Mouse (Mus musculus) intestine, embryonic 14.5 days (tissue): ENCODE data around the gene Rmdn3. TPM values are rescaled to one million over a fixed set of nuclear protein-coding genes. Genes with fewer than 3 reads are reported as not detected.

Experiments used
- ATAC-seq: fragments of 200-750 bp; cut with Nextera tagmentation; replicated peaks from 2 replicates; pipeline ENCODE4 v1.8.0; 2017; ENCODE audit warnings: low read depth, moderate number of reproducible peaks, moderate TSS enrichment, moderate library complexity; ENCODE audit not compliant: low FRiP score, low TSS enrichment
- DNase-seq: peaks from one replicate; pipeline ENCODE4 v3.0.0-alpha.2; 2018; ENCODE audit warnings: low spot score
- H3K27ac ChIP-seq: fragments of 300-500 bp; sonication (generic); 2 replicates; pipeline ENCODE4 v1.5.1; 2014; ENCODE audit warnings: low read depth, mild to moderate bottlenecking, control low read depth
- H3K27me3 ChIP-seq: fragments of 300-500 bp; sonication (generic); replicated peaks from 2 replicates; pipeline ENCODE4 v1.6.1; 2014; ENCODE audit warnings: low read length, control low read depth; ENCODE audit not compliant: control insufficient read depth, insufficient read depth
- H3K36me3 ChIP-seq: fragments of 300-500 bp; sonication (generic); 2 replicates; pipeline ENCODE4 v1.6.1; 2014; ENCODE audit warnings: low read length, control low read depth; ENCODE audit not compliant: control insufficient read depth, insufficient read depth
- H3K4me1 ChIP-seq: fragments of 300-500 bp; sonication (generic); replicated peaks from 2 replicates; pipeline ENCODE4 v1.6.1; 2014; ENCODE audit warnings: low read length, control low read depth, mixed read lengths; ENCODE audit not compliant: control insufficient read depth, insufficient read depth
- H3K4me2 ChIP-seq: fragments of 300-500 bp; sonication (generic); 2 replicates; pipeline ENCODE4 v1.6.1; 2014; ENCODE audit warnings: low read length
- H3K4me3 ChIP-seq: fragments of 300-500 bp; sonication (generic); 2 replicates; pipeline ENCODE4 v1.5.1; 2014; ENCODE audit warnings: low read depth, low read length, control low read depth, mixed read lengths
- H3K9ac ChIP-seq: fragments of 300-500 bp; sonication (generic); 2 replicates; pipeline ENCODE4 v1.6.1; 2014; ENCODE audit warnings: mild to moderate bottlenecking, low read length
- H3K9me3 ChIP-seq: fragments of 300-500 bp; sonication (generic); 2 replicates; pipeline ENCODE4 v1.6.1; 2016; ENCODE audit warnings: low read length, control low read depth; ENCODE audit not compliant: control insufficient read depth
- WGBS: fragments of 180-500 bp; shearing (Covaris S2); extraction: QIAGEN DNeasy Blood & Tissue Kit; methylation state at CpG from one replicate; pipeline ENCODE4 v1.1.7; 2014; 5-methylcytosine and 5-hydroxymethylcytosine counted together
- polyA plus RNA-seq: library from polyadenylated mRNA; unstranded; fragments of >200 nt; fragmentation: Nextera tagmentation; extraction: Ambion mirVana; gene quantifications from 2 replicates; pipeline ENCODE4 v1.2.1, GENCODE M21; 2014

The Rmdn3 gene
- polyA plus RNA-seq, 1 experiment from 2014 or later: 33.6 TPM

DNA sequence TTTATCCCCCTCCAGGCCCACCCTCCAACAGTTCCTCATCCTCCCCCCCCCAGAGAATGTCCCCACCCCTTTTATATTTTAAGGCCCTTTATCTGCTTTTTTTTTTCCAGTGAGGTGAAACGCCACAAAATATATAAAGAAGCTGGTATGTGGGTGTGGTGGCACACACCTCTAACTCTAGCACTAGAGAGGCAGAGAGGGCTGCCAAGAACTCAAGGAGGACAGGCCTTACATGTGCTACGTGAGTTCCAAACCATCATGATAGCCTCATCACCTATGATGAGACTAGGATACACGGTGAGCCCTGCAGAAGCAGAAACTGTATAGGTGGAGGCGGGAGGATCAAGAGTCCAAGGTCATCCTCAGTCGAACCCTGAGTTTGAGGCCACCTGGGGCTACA lies 34.1 kb upstream of the Rmdn3 start:
- no peak overlapping the region for H3K4me2 ChIP-seq
- H3K4me3 ChIP-seq: no peak overlapping the region
- no peak for DNase-seq
- no peak overlapping the region for H3K9ac ChIP-seq
- no peaks in the 10 kb centered on the region for H3K27me3 ChIP-seq
- no peak for ATAC-seq
- no peaks in the 10 kb centered on the region for H3K36me3 ChIP-seq
- no peak overlapping the region for H3K27ac ChIP-seq
- H3K9me3 ChIP-seq: no peaks in the 10 kb centered on the region
- 80% methylated on average over 5 of the region's 5 CpGs for WGBS
- H3K4me1 ChIP-seq: peaks cover 3% of the 10 kb centered on the region; the same call in 1 of the 2 replicates

DNA sequence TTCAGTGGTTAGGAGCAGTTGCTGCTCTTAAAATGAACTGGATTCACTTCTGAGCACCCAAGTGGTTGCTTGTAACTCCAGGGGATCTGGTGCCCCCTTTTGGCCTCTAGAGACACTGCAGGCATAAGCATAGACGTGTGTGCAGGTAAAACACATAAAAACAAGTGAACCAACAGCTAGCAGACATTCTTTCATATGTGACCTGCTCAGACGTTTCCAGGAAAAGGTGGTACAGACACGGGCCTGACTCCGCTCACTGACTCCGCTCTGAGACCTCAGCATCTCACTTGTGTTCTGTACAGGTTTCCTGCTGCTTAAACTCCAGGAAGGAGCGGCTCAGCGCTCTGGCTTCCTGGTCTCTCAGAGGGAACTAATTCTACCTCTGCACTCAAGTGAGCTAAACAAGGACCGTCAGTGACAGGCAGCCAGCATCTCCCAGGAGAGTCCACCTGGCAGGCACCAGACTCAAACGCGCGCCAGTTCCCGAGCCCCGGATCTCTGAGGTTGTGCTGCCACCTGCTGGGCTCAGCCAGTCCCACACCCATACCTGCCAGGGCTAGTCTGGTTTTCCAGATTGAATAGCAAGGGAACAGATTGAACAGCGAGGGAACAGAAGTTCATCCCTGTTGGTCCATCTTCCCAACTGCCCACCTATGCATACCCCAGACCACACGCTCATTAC lies 32.3 kb upstream of the Rmdn3 start:
- peak overlapping the region; percentile 23 for H3K4me3 ChIP-seq
- peak; percentile 84 for ATAC-seq
- H3K27ac ChIP-seq: no peak overlapping the region
- H3K9ac ChIP-seq: no peak overlapping the region
- H3K4me2 ChIP-seq: peak overlapping the region; percentile 63
- H3K27me3 ChIP-seq: no peaks in the 10 kb centered on the region
- peaks cover 3% of the 10 kb centered on the region; the same call in 1 of the 2 replicates for H3K4me1 ChIP-seq
- no peaks in the 10 kb centered on the region for H3K9me3 ChIP-seq
- peak; percentile 98 for DNase-seq
- peaks cover 6% of the 10 kb centered on the region for H3K36me3 ChIP-seq
- 6% methylated on average over 15 of the region's 15 CpGs for WGBS

DNA sequence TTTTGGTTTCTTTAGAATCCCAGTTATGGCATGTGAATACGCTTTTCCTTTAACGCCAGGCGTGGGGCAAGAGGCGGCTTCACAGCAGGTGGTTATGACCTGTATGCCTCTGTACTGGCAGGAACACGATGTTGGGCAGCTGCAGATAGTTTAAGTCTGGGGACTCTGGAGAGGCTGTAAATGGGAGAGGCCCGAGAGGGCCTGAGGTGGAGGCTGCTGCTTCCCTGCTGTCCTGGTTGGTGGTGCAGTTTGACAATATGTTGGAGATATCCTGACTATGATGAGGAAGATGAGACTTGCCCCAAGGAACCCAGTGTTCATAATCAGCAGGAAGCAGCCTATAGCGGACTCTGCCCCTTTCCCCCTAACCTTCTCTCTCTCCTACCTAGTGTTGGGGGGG lies 26.1 kb upstream of the Rmdn3 start:
- DNase-seq (no peak), ATAC-seq (no peak)
- Histone ChIP-seq H3K4me2 (no peak overlapping the region), H3K4me3 (no peak overlapping the region), H3K36me3 (peaks cover 39% of the 10 kb centered on the region), H3K27me3 (no peaks in the 10 kb centered on the region), H3K9me3 (no peaks in the 10 kb centered on the region), H3K27ac (no peak overlapping the region), H3K9ac (no peak overlapping the region), H3K4me1 (no peaks in the 10 kb centered on the region)
- 86% methylated on average over 7 of the region's 7 CpGs for WGBS

DNA sequence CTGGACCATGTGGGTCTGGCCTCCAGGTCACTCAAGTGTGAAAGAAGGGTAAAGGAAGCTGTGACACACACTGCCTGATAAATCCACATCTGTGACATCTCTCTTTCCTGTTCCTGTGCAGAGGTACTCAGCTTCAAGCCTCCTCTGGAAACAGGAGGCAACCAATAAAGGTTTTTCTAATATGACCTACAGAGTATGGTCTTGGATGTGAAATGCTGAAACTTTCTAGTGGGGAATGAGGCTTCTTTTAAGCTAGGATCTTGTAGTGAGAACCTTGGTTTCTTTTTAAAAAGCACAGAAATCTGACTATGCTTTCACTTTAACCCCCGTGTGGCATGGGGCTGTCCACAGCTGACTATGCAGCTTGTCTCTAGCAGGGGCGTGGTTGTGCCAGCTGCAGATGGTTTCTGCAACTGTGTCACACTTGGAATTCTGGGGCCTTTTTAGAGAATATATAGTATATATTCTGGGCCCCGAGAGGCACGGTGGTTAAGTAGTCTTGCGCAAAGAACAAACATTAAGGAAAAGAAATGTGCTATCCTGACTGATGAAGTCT lies 20.6 kb upstream of the Rmdn3 start:
- WGBS: 87% methylated on average over 5 of the region's 5 CpGs
- no peak overlapping the region for H3K27ac ChIP-seq
- no peaks in the 10 kb centered on the region for H3K9me3 ChIP-seq
- H3K36me3 ChIP-seq: peaks cover 31% of the 10 kb centered on the region
- no peak overlapping the region for H3K9ac ChIP-seq
- H3K4me1 ChIP-seq: peaks cover 13% of the 10 kb centered on the region
- DNase-seq: no peak
- H3K4me2 ChIP-seq: no peak overlapping the region
- H3K27me3 ChIP-seq: no peaks in the 10 kb centered on the region
- ATAC-seq: no peak
- no peak overlapping the region for H3K4me3 ChIP-seq

DNA sequence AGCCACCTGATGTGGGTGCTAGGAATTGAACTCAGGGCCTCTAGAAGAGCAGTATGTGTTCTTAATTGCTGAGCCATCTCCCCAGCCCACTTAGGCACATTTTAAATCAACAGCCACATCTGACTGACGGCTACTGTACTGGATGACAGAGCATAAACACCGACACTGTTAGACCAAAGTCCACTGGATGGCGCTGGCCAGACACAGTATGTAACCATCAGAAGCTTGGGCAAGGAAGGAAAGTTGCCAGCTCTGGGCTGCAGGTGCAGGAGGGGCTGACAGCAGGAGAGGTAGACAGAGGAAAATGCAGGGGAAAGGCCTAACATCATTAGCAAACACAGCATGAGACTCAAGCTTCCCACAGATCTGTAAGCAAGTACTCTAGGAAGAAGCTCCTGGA lies 19.9 kb upstream of the Rmdn3 start:
- Histone ChIP-seq H3K27ac (no peak overlapping the region), H3K4me1 (peaks cover 13% of the 10 kb centered on the region), H3K36me3 (peaks cover 31% of the 10 kb centered on the region), H3K9me3 (no peaks in the 10 kb centered on the region), H3K27me3 (no peaks in the 10 kb centered on the region), H3K4me2 (no peak overlapping the region), H3K4me3 (no peak overlapping the region), H3K9ac (no peak overlapping the region)
- no peak for ATAC-seq
- DNase-seq: no peak
- WGBS: 57% methylated on average over 3 of the region's 3 CpGs

DNA sequence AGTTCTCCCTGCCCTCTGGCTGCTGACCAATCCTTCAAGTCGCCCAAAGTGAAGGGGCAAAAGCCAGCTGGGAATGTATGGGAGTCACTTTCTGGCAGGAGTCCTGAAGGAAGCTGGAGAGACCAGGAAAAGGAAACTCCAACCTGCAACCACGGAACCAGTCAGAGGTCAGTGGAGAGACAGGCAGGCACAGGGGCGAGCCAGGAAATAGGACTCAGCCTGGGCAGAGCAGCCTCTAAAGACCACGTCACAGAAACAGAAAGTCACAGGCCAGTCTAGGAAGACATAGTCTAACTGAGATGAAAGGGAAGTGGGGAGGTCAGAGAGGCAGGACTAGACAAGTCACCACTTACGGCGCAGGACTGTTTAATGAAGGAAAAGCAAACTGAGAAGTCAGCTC lies 18.8 kb upstream of the Rmdn3 start:
- peaks cover 27% of the 10 kb centered on the region for H3K36me3 ChIP-seq
- H3K4me3 ChIP-seq: no peak overlapping the region
- no peak overlapping the region for H3K4me2 ChIP-seq
- DNase-seq: no peak
- peaks cover 13% of the 10 kb centered on the region for H3K4me1 ChIP-seq
- no peak overlapping the region for H3K9ac ChIP-seq
- no peak for ATAC-seq
- WGBS: 63% methylated on average over 6 of the region's 6 CpGs
- H3K27ac ChIP-seq: no peak overlapping the region
- no peaks in the 10 kb centered on the region for H3K9me3 ChIP-seq
- no peaks in the 10 kb centered on the region for H3K27me3 ChIP-seq

DNA sequence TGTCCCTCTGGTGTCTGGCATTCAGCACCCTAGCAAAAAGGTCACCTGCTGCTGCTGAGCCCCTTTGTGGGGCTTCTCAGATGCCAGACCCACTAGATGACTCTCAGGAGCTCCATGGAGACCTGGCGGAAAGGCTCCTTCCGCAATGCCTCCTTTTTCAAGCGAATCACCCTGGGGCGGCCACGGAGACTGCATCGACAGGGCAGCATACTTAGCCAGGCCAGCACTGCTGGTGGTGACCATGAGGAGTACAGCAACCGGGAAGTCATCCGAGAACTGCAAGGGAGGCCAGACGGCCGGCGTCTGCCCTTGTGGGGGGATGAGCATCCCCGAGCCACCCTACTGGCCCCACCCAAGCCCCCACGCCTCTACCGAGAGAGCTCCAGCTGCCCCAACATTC lies 18.0 kb upstream of the Rmdn3 start:
- no peaks in the 10 kb centered on the region for H3K27me3 ChIP-seq
- ATAC-seq (no peak), DNase-seq (no peak)
- 63% methylated on average over 14 of the region's 14 CpGs for WGBS
- H3K4me2 ChIP-seq: no peak overlapping the region
- H3K4me1 ChIP-seq: peaks cover 13% of the 10 kb centered on the region
- no peak overlapping the region for H3K4me3 ChIP-seq
- no peaks in the 10 kb centered on the region for H3K9me3 ChIP-seq
- peaks cover 19% of the 10 kb centered on the region for H3K36me3 ChIP-seq
- H3K27ac ChIP-seq: no peak overlapping the region
- H3K9ac ChIP-seq: no peak overlapping the region

DNA sequence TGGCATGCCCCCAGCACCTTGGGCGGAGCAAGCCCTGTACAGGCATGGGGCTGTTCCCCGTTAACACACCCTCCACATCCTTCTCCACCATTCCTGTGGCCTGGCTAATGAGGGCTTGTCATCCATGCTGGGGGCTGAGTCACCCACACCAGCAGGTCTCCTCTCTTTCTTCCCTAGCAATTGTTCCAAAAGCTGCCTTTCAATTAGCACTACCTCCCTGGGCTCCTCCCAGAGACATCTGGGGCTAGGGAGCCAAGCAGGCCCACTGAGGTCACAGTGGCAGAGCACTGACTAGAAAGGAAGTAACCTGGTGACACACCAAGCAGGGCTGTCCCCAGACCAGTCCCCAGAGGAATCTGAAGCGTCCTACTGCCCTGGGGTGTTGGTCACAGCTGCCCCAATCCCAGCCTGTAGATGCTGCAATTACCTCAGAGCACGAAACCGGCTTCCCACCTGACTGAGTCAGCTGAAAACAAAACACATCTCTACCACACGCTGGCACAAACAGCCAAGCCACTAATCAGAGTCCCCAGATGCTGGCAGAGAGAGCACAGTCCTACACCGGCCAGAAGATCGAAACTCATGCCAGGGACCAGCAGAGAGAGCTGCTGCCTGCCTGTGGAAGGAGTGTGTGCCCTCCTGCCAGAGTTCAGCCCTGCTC lies 17.3 kb upstream of the Rmdn3 start, which contains the start of gene Gm14137:
Gm14137 (plus strand) TSS at position 519 of the 661 bp plus-strand sequence.
- peaks cover 12% of the 10 kb centered on the region; the same call in 1 of the 2 replicates for H3K36me3 ChIP-seq
- no peak within 1 kb of the TSS; the same call in 1 of the 2 replicates for H3K9ac ChIP-seq
- WGBS: 63% methylated on average over 8 of the region's 8 CpGs
- peak within 1 kb of the TSS; percentile 38 for H3K4me2 ChIP-seq
- no peak within 1 kb of the TSS for H3K27ac ChIP-seq
- no peaks in the 10 kb centered on the region for H3K27me3 ChIP-seq
- H3K9me3 ChIP-seq: no peaks in the 10 kb centered on the region
- peaks cover 13% of the 10 kb centered on the region for H3K4me1 ChIP-seq
- DNase-seq: no peak
- no peak within 1 kb of the TSS for H3K4me3 ChIP-seq
- ATAC-seq: no peak
